Mouse (Mus musculus) left cerebral cortex, postnatal 14 days (tissue): Measurements from ENCODE around the gene Mrc2. TPM values are rescaled to one million over a fixed set of nuclear protein-coding genes. Genes with fewer than 3 reads are reported as not detected.

ENCODE experiments used
- DNase-seq, 2 experiments: peaks; one replicate each; pipeline ENCODE4 v3.0.0; 2021 to 2022; ENCODE audit warnings: low spot score in 2 of 2, mixed read lengths in 1 of 2
- intact Hi-C: fragments of 180-260 bp; cut with DNase I; formaldehyde crosslinking; loops from one replicate; pipeline ENCODE4 v1.15.1; 2025
- total RNA-seq, 2 experiments: library from RNA; stranded (reverse); gene quantifications; 2 replicates each; pipeline ENCODE4 v1.2.3; 2021

Mrc2 gene
- total RNA-seq, 2 experiments from 2014 or later: 8.9 to 10.1 TPM

GRCm38 (mm10) chr11:105338596-105339390 is 46.4 kb downstream of the Mrc2 start:
- DNase-seq: peak in 1 of 2 experiments; percentile 76
- intact Hi-C loops: loop anchor here (10.0 kb wide), 1 partner anchor 676 kb away; no protein-coding TSS in a partner anchor

- intact Hi-C loops: loop anchor here (5.0 kb wide), 1 partner anchor 567 kb away; no protein-coding TSS in a partner anchor
- DNase-seq: peak in 1 of 2 experiments; percentile 56
Measured at GRCm38 (mm10) chr11:105345284-105345683, 52.8 kb downstream of the Mrc2 start.

GRCm38 (mm10) chr11:105347162-105348161 is 55.0 kb downstream of the Mrc2 start:
- intact Hi-C loops: loop anchor here (5.0 kb wide), 1 partner anchor 565 kb away; no protein-coding TSS in a partner anchor
- peak; percentile 86 to 90 for DNase-seq

GRCm38 (mm10) chr11:105348495-105348982 is 56.1 kb downstream of the Mrc2 start:
- no peak for DNase-seq
- intact Hi-C loops: loop anchor here (5.0 kb wide), 1 partner anchor 564 kb away; no protein-coding TSS in a partner anchor

GRCm38 (mm10) chr11:105349780-105350324 is 57.4 kb downstream of the Mrc2 start:
- intact Hi-C loops: loop anchor here (5.0 kb wide), 1 partner anchor 562 kb away; no protein-coding TSS in a partner anchor

GRCm38 (mm10) chr11:105350643-105351042 is 58.2 kb downstream of the Mrc2 start:
- DNase-seq: no peak
- intact Hi-C loops: no loop called here

More at GRCm38 (mm10) chr11:105349780-105350324, 57.4 kb downstream of the Mrc2 start:
- DNase-seq: no peak

- intact Hi-C loops: no loop called here
- DNase-seq: no peak
Measured at GRCm38 (mm10) chr11:105352152-105352551, 59.7 kb downstream of the Mrc2 start.

GRCm38 (mm10) chr11:105352954-105353890 is 60.8 kb downstream of the Mrc2 start:
- intact Hi-C loops: no loop called here

GRCm38 (mm10) chr11:105353891-105354280 is 61.4 kb downstream of the Mrc2 start:
- no peak for DNase-seq
- intact Hi-C loops: no loop called here

More at GRCm38 (mm10) chr11:105352954-105353890, 60.8 kb downstream of the Mrc2 start:
- peak in 1 of 2 experiments; percentile 63 for DNase-seq

GRCm38 (mm10) chr11:105356301-105356700 is 63.9 kb downstream of the Mrc2 start:
- no peak for DNase-seq
- intact Hi-C loops: no loop called here

- intact Hi-C loops: loop anchor here (10.0 kb wide), 2 partner anchors 123 to 473 kb away; no protein-coding TSS in a partner anchor
- no peak for DNase-seq
Measured at GRCm38 (mm10) chr11:105362041-105362765, 69.8 kb downstream of the Mrc2 start.

GRCm38 (mm10) chr11:105362946-105363597 is 70.6 kb downstream of the Mrc2 start:
- intact Hi-C loops: loop anchor here (1.0 to 10.0 kb wide), 3 partner anchors 122 to 472 kb away; no protein-coding TSS in a partner anchor
- DNase-seq: peak; percentile 78 to 88

GRCm38 (mm10) chr11:105363598-105364385 is 71.3 kb downstream of the Mrc2 start:
- peak; percentile 68 to 74 for DNase-seq
- intact Hi-C loops: loop anchor here (1.0 to 10.0 kb wide), 3 partner anchors 121 to 471 kb away; no protein-coding TSS in a partner anchor

GRCm38 (mm10) chr11:105364386-105365065 is 72.1 kb downstream of the Mrc2 start:
- intact Hi-C loops: loop anchor here (10.0 kb wide), 2 partner anchors 120 to 470 kb away; no protein-coding TSS in a partner anchor
- no peak for DNase-seq

- intact Hi-C loops: loop anchor here (10.0 kb wide), 2 partner anchors 119 to 469 kb away; no protein-coding TSS in a partner anchor
- no peak for DNase-seq
Measured at GRCm38 (mm10) chr11:105365611-105366010, 73.2 kb downstream of the Mrc2 start.
